Mouse (Mus musculus): Measurements from ENCODE around the gene Gm16513. TPM values are rescaled to one million over a fixed set of nuclear protein-coding genes. Genes with fewer than 3 reads are reported as not detected.
"Not testable (repeated sequence)": the region's sequence is repeated elsewhere in the genome, so short reads cannot be mapped to it uniquely, and the experiment has no call there.

Gm16513 gene
- under 1 TPM in 1 of 2 experiments, not detected in 1; 0.75 TPM for polyA plus RNA-seq (2017; shearing (Covaris generic))

- ATAC-seq, result not testable (repeated sequence)
These were observed at the start of gene Gm16513 for GRCm38 (mm10) chr5:95182324-95182723. TSS of gene Gm16513 (plus strand) at chr5:95182624.

Other genes starting within 250 kb of the Gm16513 start
- not detected for gene Gm6367, start 194.0 kb upstream of the Gm16513 start, polyA plus RNA-seq (2017; shearing (Covaris generic))
- gene Gm7942, start 75.7 kb upstream of the Gm16513 start, polyA plus RNA-seq (2017; shearing (Covaris generic)), result not detected
- gene Gm10424, start 90.1 kb downstream of the Gm16513 start, polyA plus RNA-seq (2017; shearing (Covaris generic)), result not detected
- gene Gm3259, start 123.3 kb downstream of the Gm16513 start, polyA plus RNA-seq (2017; shearing (Covaris generic)), result not detected